Mouse (Mus musculus): ENCODE data around the gene Tubb4b. TPM values are rescaled to one million over a fixed set of nuclear protein-coding genes. Genes with fewer than 3 reads are reported as not detected.
"Not testable (repeated sequence)": the region's sequence is repeated elsewhere in the genome, so short reads cannot be mapped to it uniquely, and the experiment has no call there.

The Tubb4b gene
- total RNA-seq, 1 experiment: 819 TPM

DNA sequence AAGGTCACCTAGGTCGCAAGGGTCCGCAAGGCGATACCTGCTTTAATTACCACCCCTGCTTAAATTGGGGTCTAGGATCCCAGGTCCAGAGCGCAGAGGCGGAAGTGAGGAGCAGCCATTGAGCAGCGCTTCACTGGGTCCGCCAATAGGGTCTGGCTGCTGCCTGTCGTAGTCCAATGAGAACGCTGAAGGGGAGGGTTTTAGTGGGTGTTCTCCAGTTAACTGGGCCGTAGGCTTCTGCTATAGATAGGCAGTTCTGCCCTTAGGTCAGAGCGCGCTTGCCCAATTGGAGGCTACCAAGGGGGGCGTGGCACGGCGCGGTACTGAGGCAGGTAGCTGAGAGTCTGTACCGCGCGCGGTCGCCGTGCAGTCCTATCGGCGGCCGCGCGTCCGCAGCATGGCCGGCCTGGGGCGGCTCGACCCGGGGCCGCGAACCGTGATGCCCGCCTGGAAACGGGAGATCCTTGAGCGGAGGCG lies 37.8 kb upstream of the Tubb4b start, which contains the start of gene Tprn:
Gene Tprn, plus strand, starts transcription at position 328 of the 477 bp plus-strand sequence.
- TF ChIP-seq ZC3H11A (IDR thresholded peaks at IDR 0.05; ENCODE audit: borderline replicate concordance, low read depth, low read length): no peak
- TF ChIP-seq CHD2 (IDR thresholded peaks at IDR 0.05; ENCODE audit: low read depth, low read length): peak; percentile 91
- no peak for TF ChIP-seq MAFK (IDR thresholded peaks at IDR 0.05; ENCODE audit: insufficient read depth, low read depth, low read length)
- no peak for TF ChIP-seq HCFC1 (IDR thresholded peaks at IDR 0.05; ENCODE audit: borderline replicate concordance, insufficient read depth, low read length)
- no peak for TF ChIP-seq ZNF384 (IDR thresholded peaks at IDR 0.05; ENCODE audit: low read depth, low read length)
- H3K9ac ChIP-seq (ENCODE audit: insufficient read depth, low read depth, low read length, poor library complexity, severe bottlenecking): peak within 1 kb of the TSS; percentile 86
- H3K27ac ChIP-seq (ENCODE audit: insufficient read depth, low read depth, low read length, poor library complexity, severe bottlenecking): peak within 1 kb of the TSS; percentile 49; the same call in 1 of the 2 replicates
- DNase-seq (ENCODE audit: low read depth, low spot score): peak; percentile 96
- H3K4me1 ChIP-seq (ENCODE audit: control insufficient read depth in 2 of 2, insufficient read depth in 2 of 2, low read length in 2 of 2, poor library complexity in 1 of 2): peaks cover 0 to 11% of the 10 kb centered on the region in 2 experiments; a peak in 1 of 4 replicates
- H3K4me3 ChIP-seq (ENCODE audit: insufficient read depth in 1 of 2, low read depth in 1 of 2, low read length in 2 of 2, poor library complexity in 1 of 2, severe bottlenecking in 1 of 2): peak within 1 kb of the TSS; percentile 87 to 90
- in situ Hi-C loops (cut with MboI; ENCODE audit: low sequenced_read_pairs in 2 of 2, unreplicated experiment in 2 of 2): no loop called here
- no peaks in the 10 kb centered on the region for H3K9me3 ChIP-seq (ENCODE audit: control insufficient read depth, insufficient read depth, low read depth, low read length)
- H3K36me3 ChIP-seq (ENCODE audit: control insufficient read depth, insufficient read depth, low read length, poor library complexity, severe bottlenecking): peaks cover 2% of the 10 kb centered on the region; the same call in 1 of the 2 replicates

DNA sequence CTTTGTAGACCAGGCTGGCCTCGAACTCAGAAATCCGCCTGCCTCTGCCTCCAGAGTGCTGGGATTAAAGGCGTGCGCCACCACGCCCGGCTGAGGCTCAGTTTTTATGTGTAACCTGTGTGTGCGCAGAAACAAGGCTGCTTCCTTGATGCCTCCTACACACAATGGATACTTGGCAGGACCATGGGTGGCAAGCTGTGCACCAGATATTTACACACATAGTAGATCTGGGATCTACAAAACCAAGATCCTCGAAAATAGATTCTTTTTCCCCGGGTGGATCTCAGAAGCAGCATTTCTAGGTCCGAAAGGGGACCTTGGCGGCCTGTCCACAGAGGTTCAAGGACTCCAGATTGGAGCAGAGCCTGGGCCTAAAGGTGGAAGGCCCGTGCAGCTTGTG lies 37.4 kb upstream of the Tubb4b start:
- Histone ChIP-seq H3K36me3 (ENCODE audit: control insufficient read depth, insufficient read depth, low read length, poor library complexity, severe bottlenecking) (peaks cover 2% of the 10 kb centered on the region; the same call in 1 of the 2 replicates), H3K27ac (ENCODE audit: insufficient read depth, low read depth, low read length, poor library complexity, severe bottlenecking) (peak overlapping the region; percentile 49; the same call in 1 of the 2 replicates), H3K4me1 (ENCODE audit: control insufficient read depth in 2 of 2, insufficient read depth in 2 of 2, low read length in 2 of 2, poor library complexity in 1 of 2) (peaks cover 0 to 8% of the 10 kb centered on the region in 2 experiments; a peak in 1 of 4 replicates), H3K9ac (ENCODE audit: insufficient read depth, low read depth, low read length, poor library complexity, severe bottlenecking) (peak overlapping the region; percentile 71; the same call in 1 of the 2 replicates), H3K4me3 (ENCODE audit: insufficient read depth in 1 of 2, low read depth in 1 of 2, low read length in 2 of 2, poor library complexity in 1 of 2, severe bottlenecking in 1 of 2) (peak overlapping the region; percentile 53 to 78), H3K9me3 (ENCODE audit: control insufficient read depth, insufficient read depth, low read depth, low read length) (no peaks in the 10 kb centered on the region)
- in situ Hi-C loops (cut with MboI; ENCODE audit: low sequenced_read_pairs in 2 of 2, unreplicated experiment in 2 of 2): no loop called here
- no peak for TF ChIP-seq ZC3H11A (IDR thresholded peaks at IDR 0.05; ENCODE audit: borderline replicate concordance, low read depth, low read length)
- no peak for TF ChIP-seq ZNF384 (IDR thresholded peaks at IDR 0.05; ENCODE audit: low read depth, low read length)
- no peak for TF ChIP-seq HCFC1 (IDR thresholded peaks at IDR 0.05; ENCODE audit: borderline replicate concordance, insufficient read depth, low read length)
- TF ChIP-seq CHD2 (IDR thresholded peaks at IDR 0.05; ENCODE audit: low read depth, low read length): no peak
- DNase-seq (ENCODE audit: low read depth, low spot score): no peak

DNA sequence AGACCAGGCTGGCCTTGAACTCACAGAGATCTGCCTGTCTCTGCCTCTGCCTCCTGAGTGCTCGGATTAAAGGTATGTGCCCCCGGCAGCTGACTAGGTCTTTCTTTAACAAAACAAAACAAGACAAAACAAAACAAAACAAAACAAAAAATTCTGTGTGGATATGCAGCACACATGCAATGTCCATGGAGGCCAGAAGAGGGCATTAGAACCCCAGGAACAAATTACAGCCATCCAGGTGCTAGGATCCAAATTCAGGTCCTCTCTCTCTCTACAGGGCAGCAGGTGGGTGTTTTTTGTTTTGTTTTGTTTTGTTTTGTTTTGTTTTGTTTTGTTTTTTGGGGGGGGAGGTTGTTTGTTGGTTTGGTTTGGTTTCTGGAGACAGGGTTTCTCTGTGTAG lies 34.4 kb upstream of the Tubb4b start:
- TF ChIP-seq ZC3H11A (IDR thresholded peaks at IDR 0.05; ENCODE audit: borderline replicate concordance, low read depth, low read length) (peak; percentile 39; the same call in 1 of the 2 replicates), ZNF384 (IDR thresholded peaks at IDR 0.05; ENCODE audit: low read depth, low read length) (no peak)
- H3K9ac ChIP-seq (ENCODE audit: insufficient read depth, low read depth, low read length, poor library complexity, severe bottlenecking): no peak overlapping the region; the same call in 1 of the 2 replicates
- H3K4me1 ChIP-seq (ENCODE audit: control insufficient read depth in 2 of 2, insufficient read depth in 2 of 2, low read length in 2 of 2, poor library complexity in 1 of 2): peaks cover under 1 to 2% of the 10 kb centered on the region in 2 experiments; a peak in 2 of 4 replicates
- H3K27ac ChIP-seq (ENCODE audit: insufficient read depth, low read depth, low read length, poor library complexity, severe bottlenecking): no peak overlapping the region
- DNase-seq (ENCODE audit: low read depth, low spot score): no peak
- H3K4me3 ChIP-seq (ENCODE audit: insufficient read depth in 1 of 2, low read depth in 1 of 2, low read length in 2 of 2, poor library complexity in 1 of 2, severe bottlenecking in 1 of 2): no peak overlapping the region
- no peaks in the 10 kb centered on the region for H3K9me3 ChIP-seq (ENCODE audit: control insufficient read depth, insufficient read depth, low read depth, low read length)
- in situ Hi-C loops (cut with MboI; ENCODE audit: low sequenced_read_pairs in 2 of 2, unreplicated experiment in 2 of 2): no loop called here
- H3K36me3 ChIP-seq (ENCODE audit: control insufficient read depth, insufficient read depth, low read length, poor library complexity, severe bottlenecking): no peaks in the 10 kb centered on the region

DNA sequence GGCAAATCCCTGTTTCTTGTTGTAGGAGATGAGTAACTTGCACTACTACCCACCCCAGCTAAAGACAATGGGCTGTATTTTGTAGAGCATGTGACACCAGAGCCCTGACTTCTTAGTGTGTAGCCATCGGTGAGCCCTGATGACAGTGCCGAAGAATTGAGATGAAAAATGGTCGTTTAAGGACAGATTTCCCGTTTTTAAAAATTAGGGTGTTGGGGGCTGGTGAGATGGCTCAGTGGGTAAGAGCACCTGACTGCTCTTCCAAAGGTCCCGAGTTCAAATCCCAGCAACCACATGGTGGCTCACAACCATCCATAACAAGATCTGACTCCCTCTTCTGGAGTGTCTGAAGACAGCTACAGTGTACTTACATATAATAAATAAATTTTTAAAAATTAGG lies 32.7 kb upstream of the Tubb4b start:
- H3K27ac ChIP-seq (ENCODE audit: insufficient read depth, low read depth, low read length, poor library complexity, severe bottlenecking); DNase-seq (ENCODE audit: low read depth, low spot score); H3K9me3 ChIP-seq (ENCODE audit: control insufficient read depth, insufficient read depth, low read depth, low read length); in situ Hi-C loops (cut with MboI; ENCODE audit: low sequenced_read_pairs in 2 of 2, unreplicated experiment in 2 of 2); H3K4me3 ChIP-seq (ENCODE audit: insufficient read depth in 1 of 2, low read depth in 1 of 2, low read length in 2 of 2, poor library complexity in 1 of 2, severe bottlenecking in 1 of 2); H3K4me1 ChIP-seq (ENCODE audit: control insufficient read depth in 2 of 2, insufficient read depth in 2 of 2, low read length in 2 of 2, poor library complexity in 1 of 2); H3K9ac ChIP-seq (ENCODE audit: insufficient read depth, low read depth, low read length, poor library complexity, severe bottlenecking); H3K36me3 ChIP-seq (ENCODE audit: control insufficient read depth, insufficient read depth, low read length, poor library complexity, severe bottlenecking): not testable (repeated sequence)

DNA sequence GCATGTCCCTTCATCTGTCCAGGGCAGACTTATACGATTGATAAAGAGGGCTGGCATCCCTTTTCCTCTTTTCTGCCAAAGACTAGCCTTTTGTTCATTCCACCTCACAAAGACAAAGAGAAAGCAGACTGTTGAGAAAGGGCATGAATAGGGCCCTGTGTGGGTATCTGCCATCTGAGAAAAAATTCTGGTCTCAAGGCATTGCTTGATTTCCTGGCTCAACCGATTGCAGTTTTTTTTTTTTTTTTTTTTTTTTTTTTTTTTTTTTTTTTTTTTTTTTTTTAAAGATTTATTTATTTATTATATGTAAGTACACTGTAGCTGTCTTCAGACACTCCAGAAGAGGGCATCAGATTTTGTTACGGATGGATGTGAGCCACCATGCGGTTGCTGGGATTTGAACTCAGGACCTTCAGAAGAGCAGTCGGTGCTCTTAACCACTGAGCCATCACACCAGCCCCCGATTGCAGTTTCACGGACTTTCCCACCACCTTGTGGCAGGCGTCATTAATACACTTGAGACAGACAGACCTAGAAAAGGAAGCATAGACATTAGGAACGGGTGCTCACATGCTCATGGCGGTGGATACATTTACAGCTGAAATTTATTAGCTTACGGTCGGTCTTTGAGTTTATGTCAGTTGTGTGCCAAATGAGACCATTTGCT lies 32.1 kb upstream of the Tubb4b start:
- peak; percentile 93 for TF ChIP-seq ZNF384 (IDR thresholded peaks at IDR 0.05; ENCODE audit: low read depth, low read length)
- Histone ChIP-seq H3K36me3 (ENCODE audit: control insufficient read depth, insufficient read depth, low read length, poor library complexity, severe bottlenecking) (peaks cover 12% of the 10 kb centered on the region), H3K4me3 (ENCODE audit: insufficient read depth in 1 of 2, low read depth in 1 of 2, low read length in 2 of 2, poor library complexity in 1 of 2, severe bottlenecking in 1 of 2) (peak overlapping the region; percentile 21 to 89; a peak in 3 of 4 replicates)
- H3K9ac ChIP-seq (ENCODE audit: insufficient read depth, low read depth, low read length, poor library complexity, severe bottlenecking); in situ Hi-C loops (cut with MboI; ENCODE audit: low sequenced_read_pairs in 2 of 2, unreplicated experiment in 2 of 2); H3K4me1 ChIP-seq (ENCODE audit: control insufficient read depth in 2 of 2, insufficient read depth in 2 of 2, low read length in 2 of 2, poor library complexity in 1 of 2); H3K9me3 ChIP-seq (ENCODE audit: control insufficient read depth, insufficient read depth, low read depth, low read length); H3K27ac ChIP-seq (ENCODE audit: insufficient read depth, low read depth, low read length, poor library complexity, severe bottlenecking): not testable (repeated sequence)
- peak; percentile 69 for DNase-seq (ENCODE audit: low read depth, low spot score)
